Mouse (Mus musculus) C2C12 (cell line): Measurements from ENCODE around the gene Arid3a.

Experiments
- CEBPB ChIP-seq: IDR thresholded peaks from one replicate; pipeline ENCODE4 v1.6.1; 2011; ENCODE audit warnings: low read depth, mild to moderate bottlenecking, control low read depth, moderate library complexity
- CTCF ChIP-seq: IDR thresholded peaks from one replicate; pipeline ENCODE4 v1.5.1; 2011; ENCODE audit not compliant: control insufficient read depth, insufficient read depth, insufficient read length
- MAX ChIP-seq: IDR thresholded peaks from one replicate; pipeline ENCODE4 v1.6.1; 2011; ENCODE audit warnings: mild to moderate bottlenecking, control low read depth
- MYOD1 ChIP-seq: IDR thresholded peaks from one replicate; pipeline ENCODE4 v1.6.1; 2011; ENCODE audit warnings: low read depth; ENCODE audit not compliant: control insufficient read depth, insufficient read length

DNA sequence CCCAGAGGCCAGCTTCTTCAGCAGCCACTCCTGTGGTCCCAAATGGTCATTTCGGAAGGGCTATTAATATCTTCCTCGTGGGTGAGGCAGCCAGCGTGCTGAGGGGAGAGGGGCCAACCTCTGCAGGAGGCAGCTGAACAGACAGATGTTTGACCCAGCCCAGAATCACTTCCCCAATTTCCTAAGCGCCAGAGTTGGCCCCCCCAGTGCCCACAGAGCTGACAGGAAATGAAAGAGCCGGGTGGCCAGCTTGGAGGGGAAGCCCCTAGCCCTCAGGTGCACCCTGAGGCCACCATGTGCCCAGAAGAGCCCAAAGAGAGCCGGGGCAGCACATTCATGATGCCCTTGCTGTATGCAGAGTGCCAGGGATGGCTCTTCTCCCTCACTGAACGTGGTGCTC lies 13.9 kb downstream of the Arid3a start:
- no peak for TF ChIP-seq CTCF
- TF ChIP-seq MYOD1, result no peak
- TF ChIP-seq CEBPB, result no peak
- no peak for TF ChIP-seq MAX
